Mouse (Mus musculus) midbrain, postnatal 0 days (tissue): ENCODE data around the gene Ninl. TPM values are rescaled to one million over a fixed set of nuclear protein-coding genes. Genes with fewer than 3 reads are reported as not detected.
"Not testable (repeated sequence)": the region's sequence is repeated elsewhere in the genome, so short reads cannot be mapped to it uniquely, and the experiment has no call there.

Experiments used
- ATAC-seq: fragments of 200-750 bp; cut with Nextera tagmentation; 2 replicates; pipeline ENCODE4 v1.8.0; 2017; ENCODE audit warnings: moderate number of reproducible peaks, mild to moderate bottlenecking, moderate TSS enrichment, moderate library complexity; ENCODE audit not compliant: low FRiP score
- DNase-seq: peaks from one replicate; pipeline ENCODE4 v3.0.0-alpha.2; 2015; ENCODE audit warnings: low spot score
- H3K27ac ChIP-seq: fragments of 300-500 bp; sonication (generic); 2 replicates; pipeline ENCODE4 v1.5.1; 2014; ENCODE audit warnings: low read depth, mild to moderate bottlenecking, low read length, mixed read lengths
- H3K27me3 ChIP-seq: fragments of 300-500 bp; sonication (generic); 2 replicates; pipeline ENCODE4 v1.6.1; 2014; ENCODE audit warnings: low read length, control low read depth, mixed read lengths; ENCODE audit not compliant: insufficient read depth
- H3K36me3 ChIP-seq: fragments of 300-500 bp; sonication (generic); 2 replicates; pipeline ENCODE4 v1.6.1; 2014; ENCODE audit warnings: low read length, control low read depth, mixed read lengths; ENCODE audit not compliant: insufficient read depth
- H3K4me1 ChIP-seq: fragments of 300-500 bp; sonication (generic); 2 replicates; pipeline ENCODE4 v1.6.1; 2014; ENCODE audit warnings: mild to moderate bottlenecking, control low read depth, antibody characterized with exemption, low read length, mixed read lengths; ENCODE audit not compliant: insufficient read depth
- H3K4me2 ChIP-seq: fragments of 300-500 bp; sonication (generic); 2 replicates; pipeline ENCODE4 v1.6.1; 2014; ENCODE audit warnings: low read depth, mild to moderate bottlenecking, low read length, mixed read lengths; ENCODE audit not compliant: poor library complexity, severe bottlenecking
- H3K4me3 ChIP-seq: fragments of 300-500 bp; sonication (generic); 2 replicates; pipeline ENCODE4 v1.5.1; 2014; ENCODE audit warnings: low read depth, mild to moderate bottlenecking, low read length, moderate library complexity
- H3K9ac ChIP-seq: fragments of 300-500 bp; sonication (generic); replicated peaks from 2 replicates; pipeline ENCODE4 v1.6.1; 2014; ENCODE audit warnings: mild to moderate bottlenecking, low read length, moderate library complexity, mixed read lengths; ENCODE audit not compliant: poor library complexity, severe bottlenecking
- H3K9me3 ChIP-seq: fragments of 300-500 bp; sonication (generic); 2 replicates; pipeline ENCODE4 v1.6.1; 2016; ENCODE audit warnings: low read length, control low read depth
- CTCF ChIP-seq: IDR thresholded peaks from 2 replicates; pipeline ENCODE4 v1.5.1; 2016; ENCODE audit warnings: antibody characterized with exemption, mild to moderate bottlenecking
- WGBS: fragments of 180-500 bp; shearing (Covaris S2); extraction: QIAGEN DNeasy Blood & Tissue Kit; methylation state at CpG from one replicate; pipeline ENCODE4 v1.1.7; 2014; 5-methylcytosine and 5-hydroxymethylcytosine counted together
- polyA plus RNA-seq: library from polyadenylated mRNA; unstranded; fragments of >200 nt; fragmentation: Nextera tagmentation; extraction: Ambion mirVana; gene quantifications from 2 replicates; pipeline ENCODE4 v1.2.1, GENCODE M21; 2015
- total RNA-seq: library from RNA; depleted of rRNA; stranded (reverse); fragments of >200 nt; gene quantifications from 2 replicates; pipeline ENCODE4 v1.2.3, GENCODE M21; 2014

Ninl gene
- total and polyA plus RNA-seq, 2 experiments from 2014 or later, result 2.6 to 7.8 TPM

DNA sequence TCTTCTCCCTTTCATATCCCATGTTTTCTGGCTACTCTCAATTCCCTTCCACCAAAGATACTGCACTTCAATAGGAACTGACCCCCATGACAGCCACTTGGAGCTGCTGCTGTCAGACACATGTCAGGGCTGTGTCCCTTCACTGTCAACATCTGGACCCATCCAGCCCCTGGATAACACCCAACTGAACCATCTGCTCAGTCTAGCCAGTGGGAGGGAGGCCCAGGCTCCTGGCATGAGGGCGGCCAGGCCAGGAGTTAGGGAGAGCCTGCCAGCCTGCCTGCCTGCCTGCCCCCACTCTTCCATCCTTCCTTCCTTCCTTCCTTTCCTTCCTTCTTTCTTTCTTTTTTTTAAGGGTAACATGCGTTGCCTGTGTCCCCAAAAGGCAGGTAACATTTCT is 88.0 kb downstream of the Ninl start:
- peaks cover 9% of the 10 kb centered on the region; the same call in 1 of the 2 replicates for H3K36me3 ChIP-seq
- 96% methylated on average over 2 of the region's 2 CpGs for WGBS
- DNase-seq (no peak), ATAC-seq (no peak)
- H3K4me1 ChIP-seq, result no peaks in the 10 kb centered on the region
- H3K9me3 ChIP-seq, result no peaks in the 10 kb centered on the region
- H3K27ac ChIP-seq, result no peak overlapping the region
- no peak overlapping the region for H3K4me2 ChIP-seq
- H3K9ac ChIP-seq, result no peak overlapping the region
- H3K27me3 ChIP-seq, result no peaks in the 10 kb centered on the region
- no peak overlapping the region for H3K4me3 ChIP-seq
- TF ChIP-seq CTCF, result no peak

DNA sequence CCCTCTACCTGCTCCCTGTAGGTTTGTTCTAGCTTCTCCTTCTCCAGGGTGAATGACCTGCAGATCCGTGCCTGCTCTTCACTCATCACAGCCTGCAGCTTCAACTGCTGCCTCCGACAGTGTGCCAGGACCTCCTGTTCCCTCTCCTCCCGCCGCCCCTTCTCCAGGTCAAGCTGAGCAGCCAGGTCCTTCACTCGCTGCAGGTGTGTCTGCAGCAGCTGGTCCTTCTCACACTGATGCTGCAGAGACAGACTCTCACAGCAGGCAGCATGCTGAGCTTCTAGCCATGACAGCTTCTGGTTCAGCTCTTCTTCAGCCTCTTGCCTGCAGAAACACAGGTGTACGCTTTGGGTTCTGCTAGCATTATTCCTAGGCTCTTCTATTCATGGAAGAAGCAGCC is 89.1 kb downstream of the Ninl start:
- no peak overlapping the region for H3K27ac ChIP-seq
- no peaks in the 10 kb centered on the region for H3K9me3 ChIP-seq
- H3K36me3 ChIP-seq, result peaks cover 9% of the 10 kb centered on the region; the same call in 1 of the 2 replicates
- no peak overlapping the region for H3K4me3 ChIP-seq
- H3K4me2 ChIP-seq, result no peak overlapping the region
- H3K4me1 ChIP-seq, result no peaks in the 10 kb centered on the region
- WGBS, result 93% methylated on average over 6 of the region's 6 CpGs
- no peak for DNase-seq
- H3K9ac ChIP-seq, result no peak overlapping the region
- no peaks in the 10 kb centered on the region for H3K27me3 ChIP-seq
- ATAC-seq, result no peak
- no peak for TF ChIP-seq CTCF

- no peak overlapping the region for H3K27ac ChIP-seq
- no peaks in the 10 kb centered on the region for H3K4me1 ChIP-seq
- H3K9ac ChIP-seq, result no peak overlapping the region
- H3K36me3 ChIP-seq, result peaks cover 9% of the 10 kb centered on the region; the same call in 1 of the 2 replicates
- H3K4me2 ChIP-seq, result no peak overlapping the region
- WGBS, result 95% methylated on average over 3 of the region's 3 CpGs
- no peak for TF ChIP-seq CTCF
- peak; percentile 10 for DNase-seq
- H3K9me3 ChIP-seq, result no peaks in the 10 kb centered on the region
- ATAC-seq, result no peak
- no peaks in the 10 kb centered on the region for H3K27me3 ChIP-seq
- H3K4me3 ChIP-seq, result no peak overlapping the region
Observed at GRCm38 (mm10) chr2:150949652-150950051, 89.5 kb downstream of the Ninl start.

- Histone ChIP-seq H3K4me3 (no peak overlapping the region), H3K4me2 (no peak overlapping the region), H3K36me3 (peaks cover 9% of the 10 kb centered on the region), H3K27ac (no peak overlapping the region), H3K9me3 (no peaks in the 10 kb centered on the region), H3K4me1 (no peaks in the 10 kb centered on the region), H3K9ac (no peak overlapping the region), H3K27me3 (no peaks in the 10 kb centered on the region)
- DNase-seq, result no peak
- no peak for TF ChIP-seq CTCF
- WGBS, result 85% methylated on average over 5 of the region's 5 CpGs
- no peak for ATAC-seq
Observed at GRCm38 (mm10) chr2:150948786-150949185, 90.4 kb downstream of the Ninl start.

- not testable (repeated sequence) for H3K9me3 ChIP-seq, H3K4me1 ChIP-seq, H3K9ac ChIP-seq, H3K36me3 ChIP-seq, ATAC-seq, H3K27ac ChIP-seq, H3K27me3 ChIP-seq, H3K4me3 ChIP-seq, DNase-seq, H3K4me2 ChIP-seq
- 91% methylated on average over 12 of the region's 12 CpGs for whole genome bisulfite sequencing
Observed at GRCm38 (mm10) chr2:150947880-150948611, 91.1 kb downstream of the Ninl start.

- ATAC-seq, H3K4me2 ChIP-seq, H3K36me3 ChIP-seq, H3K4me1 ChIP-seq, H3K9me3 ChIP-seq, H3K27me3 ChIP-seq, H3K27ac ChIP-seq, H3K9ac ChIP-seq, DNase-seq, H3K4me3 ChIP-seq: not testable (repeated sequence)
- WGBS, result 91% methylated on average over 5 of the region's 5 CpGs
Observed at GRCm38 (mm10) chr2:150947341-150947740, 91.8 kb downstream of the Ninl start.
